Mouse (Mus musculus) liver, embryonic 14.5 days (tissue): ENCODE measurements at regions not wholly inside any gene's neighbourhood (a gene's known extent, or its start where the extent isn't known, plus 50 kb on each side); places are given as distances from the start of the nearest gene placed in this dataset.

Experiments
- CTCF ChIP-seq: IDR thresholded peaks from 2 replicates; pipeline ENCODE4 v1.5.1; 2016; ENCODE audit warnings: antibody characterized with exemption, low read depth, control low read depth
- EP300 ChIP-seq: IDR thresholded peaks from 2 replicates; pipeline ENCODE4 v1.6.1; 2016; ENCODE audit warnings: antibody characterized with exemption, low read depth

GRCm38 (mm10) chr4:81539551-81539950 lies 96.9 kb upstream of the Mpdz start:
- TF ChIP-seq EP300 (no peak), CTCF (no peak)
